Mouse (Mus musculus) kidney, embryonic 15.5 days (tissue): ENCODE measurements at regions not wholly inside any gene's neighbourhood (a gene's known extent, or its start where the extent isn't known, plus 50 kb on each side); places are given as distances from the start of the nearest gene placed in this dataset.

ENCODE experiments used
- ATAC-seq: fragments of 200-750 bp; cut with Nextera tagmentation; replicated peaks from 2 replicates; pipeline ENCODE4 v1.8.0; 2017; ENCODE audit warnings: moderate TSS enrichment; ENCODE audit not compliant: low FRiP score
- H3K27ac ChIP-seq: fragments of 300-500 bp; sonication (generic); 2 replicates; pipeline ENCODE4 v1.5.1; 2015; ENCODE audit warnings: mild to moderate bottlenecking, inconsistent platforms
- H3K27me3 ChIP-seq: fragments of 300-500 bp; sonication (generic); 2 replicates; pipeline ENCODE4 v1.6.1; 2015; ENCODE audit warnings: inconsistent platforms
- H3K36me3 ChIP-seq: fragments of 300-500 bp; sonication (generic); 2 replicates; pipeline ENCODE4 v1.6.1; 2015; ENCODE audit warnings: inconsistent platforms
- H3K4me1 ChIP-seq: fragments of 300-500 bp; sonication (generic); 2 replicates; pipeline ENCODE4 v1.6.1; 2015; ENCODE audit warnings: inconsistent platforms
- H3K4me2 ChIP-seq: fragments of 300-500 bp; sonication (generic); 2 replicates; pipeline ENCODE4 v1.6.1; 2015; ENCODE audit warnings: moderate library complexity, mild to moderate bottlenecking, inconsistent platforms
- H3K4me3 ChIP-seq: fragments of 300-500 bp; sonication (generic); replicated peaks from 2 replicates; pipeline ENCODE4 v1.5.1; 2015; ENCODE audit warnings: mild to moderate bottlenecking, inconsistent platforms
- H3K9ac ChIP-seq: fragments of 300-500 bp; sonication (generic); 2 replicates; pipeline ENCODE4 v1.6.1; 2015; ENCODE audit warnings: mild to moderate bottlenecking, inconsistent platforms
- H3K9me3 ChIP-seq: fragments of 300-500 bp; sonication (generic); replicated peaks from 2 replicates; pipeline ENCODE4 v1.6.1; 2016; ENCODE audit warnings: inconsistent platforms
- WGBS: fragments of 180-500 bp; shearing (Covaris S2); methylation state at CpG from one replicate; pipeline ENCODE4 v1.1.7; 2015; ENCODE audit warnings: mixed read lengths; 5-methylcytosine and 5-hydroxymethylcytosine counted together

- H3K4me2 ChIP-seq = no peak overlapping the region
- no peak overlapping the region for H3K4me3 ChIP-seq
- no peaks in the 10 kb centered on the region for H3K27me3 ChIP-seq
- peaks cover 37% of the 10 kb centered on the region for H3K4me1 ChIP-seq
- 36% methylated on average over 8 of the region's 8 CpGs for WGBS
- H3K9ac ChIP-seq = no peak overlapping the region
- 0 out of 2 replicates have a peak overlapping the region, but pooled peaks have one; percentile 16 for H3K27ac ChIP-seq
- no peaks in the 10 kb centered on the region for H3K9me3 ChIP-seq
- ATAC-seq = peak; percentile 69
- no peaks in the 10 kb centered on the region for H3K36me3 ChIP-seq
Observed at GRCm38 (mm10) chr16:73100273-73100672, 792.2 kb downstream of the Robo1 start.

DNA sequence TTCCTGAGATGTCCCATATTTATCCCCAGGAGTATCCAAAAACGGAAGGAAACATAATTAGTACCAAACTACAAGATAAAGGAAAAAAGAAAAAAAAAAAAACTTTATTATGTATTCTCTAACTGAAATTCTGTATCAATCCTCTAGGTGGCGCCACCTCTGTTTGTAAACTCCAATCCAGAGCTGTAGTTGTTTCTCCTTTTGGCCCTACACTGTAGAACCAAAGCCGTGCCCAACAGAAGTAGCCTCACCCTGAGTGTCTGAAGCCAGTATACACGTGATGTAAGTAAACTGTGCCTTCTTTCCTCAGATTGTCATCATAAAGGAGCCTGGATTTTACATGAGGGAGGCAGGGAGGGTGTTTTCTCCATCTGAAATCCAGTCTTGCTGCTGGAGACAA lies 790.7 kb downstream of the Robo1 start:
- Histone ChIP-seq H3K4me3 (no peak overlapping the region), H3K4me2 (no peak overlapping the region), H3K9me3 (no peaks in the 10 kb centered on the region), H3K27me3 (no peaks in the 10 kb centered on the region), H3K36me3 (no peaks in the 10 kb centered on the region), H3K9ac (no peak overlapping the region), H3K27ac (no peak overlapping the region), H3K4me1 (peaks cover 37% of the 10 kb centered on the region)
- peak; percentile 59; the same call in 1 of the 2 replicates for ATAC-seq
- WGBS = 23% methylated on average over 4 of the region's 4 CpGs

DNA sequence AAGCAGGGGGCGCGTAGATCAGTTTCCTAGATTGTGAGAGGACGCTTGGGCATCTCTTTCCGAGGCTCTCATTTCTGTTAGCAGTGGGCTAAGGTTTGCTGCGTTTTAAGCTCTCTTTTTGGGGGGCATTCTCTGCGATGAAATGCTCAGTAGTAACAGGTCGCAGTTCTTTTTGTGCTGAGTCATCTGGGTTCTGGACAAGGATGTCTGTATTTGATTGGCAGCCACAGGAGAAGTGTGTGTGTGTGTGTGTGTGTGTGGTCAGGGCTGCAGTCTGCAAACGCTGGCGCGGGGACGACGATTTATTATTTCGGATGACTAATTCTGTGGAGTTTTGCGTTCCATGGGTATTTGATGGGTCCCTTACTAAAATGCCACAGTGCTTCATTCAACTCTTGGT lies 789.1 kb downstream of the Robo1 start:
- Histone ChIP-seq H3K27ac (peak overlapping the region; percentile 72), H3K9ac (no peak overlapping the region), H3K4me3 (no peak overlapping the region), H3K27me3 (no peaks in the 10 kb centered on the region), H3K4me1 (peaks cover 37% of the 10 kb centered on the region), H3K9me3 (no peaks in the 10 kb centered on the region), H3K36me3 (no peaks in the 10 kb centered on the region), H3K4me2 (peak overlapping the region; percentile 35)
- WGBS = 15% methylated on average over 14 of the region's 14 CpGs
- ATAC-seq = no peak

- no peaks in the 10 kb centered on the region for H3K36me3 ChIP-seq
- no peak overlapping the region for H3K4me3 ChIP-seq
- H3K9me3 ChIP-seq = no peaks in the 10 kb centered on the region
- 7% methylated on average over 8 of the region's 8 CpGs for WGBS
- H3K4me2 ChIP-seq = peak overlapping the region; percentile 35
- H3K4me1 ChIP-seq = peaks cover 37% of the 10 kb centered on the region
- H3K27me3 ChIP-seq = no peaks in the 10 kb centered on the region
- ATAC-seq = no peak; the same call in 1 of the 2 replicates
- H3K9ac ChIP-seq = no peak overlapping the region
- H3K27ac ChIP-seq = peak overlapping the region; percentile 72
Observed at GRCm38 (mm10) chr16:73096091-73097083, 788.3 kb downstream of the Robo1 start.
